Mouse (Mus musculus) gastrocnemius, postnatal 25 days (tissue): Measurements from ENCODE around the gene Clec9a. TPM values are rescaled to one million over a fixed set of nuclear protein-coding genes. Genes with fewer than 3 reads are reported as not detected.

Source experiments
- DNase-seq: peaks from one replicate; pipeline ENCODE4 v3.0.0; 2022
- long read RNA-seq, 2 experiments: library from polyadenylated mRNA; stranded (forward); transcript quantifications; one replicate each; pipeline ENCODE4 v2.0.0; 2021
- total RNA-seq, 2 experiments: library from RNA; stranded (reverse); gene quantifications; 1 replicate in 1 of 2; 2 replicates in 1 of 2; pipeline ENCODE4 v1.2.3; 2021

Clec9a gene
- total RNA-seq = not detected
- long read RNA-seq, experiment 1 = 0 reads
- long read RNA-seq, experiment 2 = 0 reads

GRCm38 (mm10) chr6:129408562-129408961 is at the start of gene Clec9a:
Clec9a (plus strand) TSS chr6:129408862.
- DNase-seq = no peak

GRCm38 (mm10) chr6:129359515-129359914 is 49.1 kb upstream of the Clec9a start:
- no peak for DNase-seq

GRCm38 (mm10) chr6:129363942-129364341 is 44.7 kb upstream of the Clec9a start:
- no peak for DNase-seq

- DNase-seq = no peak
These were observed 42.7 kb upstream of the Clec9a start for GRCm38 (mm10) chr6:129365959-129366359.

- no peak for DNase-seq
These were observed 39.1 kb upstream of the Clec9a start for GRCm38 (mm10) chr6:129369374-129370132.

- no peak for DNase-seq
These were observed 33.7 kb upstream of the Clec9a start for GRCm38 (mm10) chr6:129374937-129375471.

GRCm38 (mm10) chr6:129380454-129380853 is 28.2 kb upstream of the Clec9a start:
- DNase-seq = no peak

GRCm38 (mm10) chr6:129381736-129382135 is 26.9 kb upstream of the Clec9a start:
- DNase-seq = no peak

GRCm38 (mm10) chr6:129383466-129383865 is 25.2 kb upstream of the Clec9a start:
- no peak for DNase-seq

- DNase-seq = no peak
These were observed 23.7 kb upstream of the Clec9a start for GRCm38 (mm10) chr6:129385000-129385399.

- no peak for DNase-seq
These were observed 22.9 kb upstream of the Clec9a start, which contains the start of gene Clec12b for GRCm38 (mm10) chr6:129385774-129386173. Clec12b (minus strand) TSS chr6:129385874.

GRCm38 (mm10) chr6:129393087-129393720 is 15.5 kb upstream of the Clec9a start:
- DNase-seq = no peak

- no peak for DNase-seq
These were observed 14.9 kb upstream of the Clec9a start for GRCm38 (mm10) chr6:129393732-129394131.

GRCm38 (mm10) chr6:129396997-129397396 is 11.7 kb upstream of the Clec9a start, which contains the start of gene Clec1b:
Clec1b (plus strand) TSS chr6:129397297.
- DNase-seq = no peak

- DNase-seq = no peak
These were observed 8.7 kb upstream of the Clec9a start for GRCm38 (mm10) chr6:129399945-129400344.

- no peak for DNase-seq
These were observed 6.3 kb upstream of the Clec9a start for GRCm38 (mm10) chr6:129402404-129402803.

GRCm38 (mm10) chr6:129403391-129403790 is 5.3 kb upstream of the Clec9a start:
- no peak for DNase-seq

GRCm38 (mm10) chr6:129405999-129406398 is 2.7 kb upstream of the Clec9a start:
- DNase-seq = no peak

- DNase-seq = peak; percentile 21
These were observed 1.3 kb upstream of the Clec9a start for GRCm38 (mm10) chr6:129407324-129407723.

GRCm38 (mm10) chr6:129414177-129414576 is 5.5 kb downstream of the Clec9a start:
- DNase-seq = no peak

GRCm38 (mm10) chr6:129422311-129422710 is 13.6 kb downstream of the Clec9a start:
- no peak for DNase-seq

- DNase-seq = peak; percentile 28
These were observed 14.5 kb downstream of the Clec9a start for GRCm38 (mm10) chr6:129423040-129423733.

- peak; percentile 43 for DNase-seq
These were observed 15.0 kb downstream of the Clec9a start for GRCm38 (mm10) chr6:129423734-129424072.
